Mouse (Mus musculus): Measurements from ENCODE around the gene Kcnh7.
"Not testable (repeated sequence)": the region's sequence is repeated elsewhere in the genome, so short reads cannot be mapped to it uniquely, and the experiment has no call there.

Kcnh7 gene

GRCm38 (mm10) chr2:62717270-62717669, 466.8 kb downstream of the Kcnh7 start:
- no peak for DNase-seq (ENCODE audit: low spot score)

- no peak for DNase-seq (ENCODE audit: low spot score)
Measured at GRCm38 (mm10) chr2:62715260-62715659, 468.8 kb downstream of the Kcnh7 start.

- not testable (repeated sequence) for DNase-seq (ENCODE audit: low spot score)
Measured at GRCm38 (mm10) chr2:62714362-62714761, 469.7 kb downstream of the Kcnh7 start.

- DNase-seq (ENCODE audit: low spot score), result no peak
Measured at GRCm38 (mm10) chr2:62709633-62710032, 474.5 kb downstream of the Kcnh7 start.

DNA sequence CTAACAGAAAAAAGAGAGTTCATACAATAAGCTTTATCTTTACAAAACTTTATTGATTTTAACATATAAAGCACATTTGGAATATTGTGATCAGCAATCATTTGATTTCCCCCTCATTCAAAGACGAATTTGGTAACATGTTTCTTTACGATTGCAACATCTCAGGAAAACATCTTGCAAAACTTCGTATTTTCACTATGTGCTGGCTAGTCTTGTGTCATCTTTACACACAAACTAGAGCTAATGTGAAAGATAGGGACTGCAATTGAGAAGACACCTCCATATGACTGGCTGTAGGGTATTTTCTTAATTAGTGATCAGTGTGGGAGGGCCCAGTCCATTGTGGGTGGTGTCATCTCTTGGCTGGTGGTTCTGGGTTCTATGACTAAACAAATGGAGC, 477.8 kb downstream of the Kcnh7 start:
- no peak for DNase-seq (ENCODE audit: low spot score)

GRCm38 (mm10) chr2:62685934-62686333, 498.2 kb downstream of the Kcnh7 start:
- no peak for DNase-seq (ENCODE audit: low spot score)

GRCm38 (mm10) chr2:62684989-62685595, 499.0 kb downstream of the Kcnh7 start:
- DNase-seq (ENCODE audit: low spot score), result no peak

DNA sequence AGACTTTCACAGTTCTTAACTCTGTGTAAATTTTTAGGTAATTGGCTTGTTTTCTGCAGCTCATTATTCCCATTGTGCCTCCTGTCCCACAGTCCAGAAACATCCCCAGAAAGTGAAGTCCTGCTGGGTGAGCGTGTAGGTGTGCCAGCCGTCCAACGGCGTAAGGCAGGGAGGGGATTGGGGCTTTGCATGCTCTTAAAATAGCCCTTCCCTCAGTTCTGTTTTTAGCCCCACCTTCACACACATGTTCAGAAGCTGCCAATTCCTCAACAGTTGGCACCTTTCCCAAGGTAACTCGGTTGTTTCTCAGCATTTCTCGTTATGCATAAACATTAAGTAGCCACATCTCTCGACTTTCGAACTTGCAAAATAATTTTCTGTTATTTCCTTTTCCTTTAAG, 502.4 kb downstream of the Kcnh7 start:
- DNase-seq (ENCODE audit: low spot score), result no peak

DNA sequence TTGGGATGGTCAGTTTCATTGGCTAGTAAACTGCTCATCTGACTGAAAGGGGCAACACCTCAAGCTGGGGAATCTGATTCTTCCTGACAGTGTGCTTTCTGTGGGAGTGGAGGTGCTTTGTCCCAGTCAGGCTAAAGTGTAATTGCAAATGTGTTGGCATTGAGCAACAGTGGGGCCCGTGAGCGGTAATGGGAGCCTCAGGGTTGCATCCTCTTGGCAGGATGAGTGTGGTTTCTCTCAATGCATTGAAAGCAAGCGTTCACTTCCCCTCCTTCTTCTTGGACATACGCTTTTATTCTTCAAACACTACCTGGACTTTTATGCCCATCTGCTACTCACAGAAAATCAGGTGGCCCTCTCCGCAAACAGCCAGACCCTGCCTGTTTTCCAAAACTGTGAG, 511.3 kb downstream of the Kcnh7 start:
- no peak for DNase-seq (ENCODE audit: low spot score)

DNA sequence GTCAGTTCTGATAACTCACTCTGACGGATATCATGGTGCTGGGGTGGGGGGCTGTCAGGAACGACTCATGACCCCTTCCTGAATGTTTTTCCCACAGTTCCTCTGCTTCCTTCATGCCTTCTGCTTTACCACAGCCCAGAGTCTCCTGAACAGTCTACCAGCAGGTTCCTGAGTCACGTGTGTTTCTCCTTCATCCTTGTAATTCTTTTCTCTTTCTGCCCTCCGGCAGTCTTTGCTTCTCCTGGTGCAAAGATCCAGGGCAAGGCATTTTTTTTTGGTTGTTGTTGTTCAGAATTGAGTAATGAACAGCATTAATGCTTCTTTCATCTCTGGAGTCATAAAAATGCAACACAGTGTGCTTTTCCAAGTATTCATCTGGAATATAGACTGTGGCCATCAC, 513.3 kb downstream of the Kcnh7 start:
- no peak for DNase-seq (ENCODE audit: low spot score)

DNA sequence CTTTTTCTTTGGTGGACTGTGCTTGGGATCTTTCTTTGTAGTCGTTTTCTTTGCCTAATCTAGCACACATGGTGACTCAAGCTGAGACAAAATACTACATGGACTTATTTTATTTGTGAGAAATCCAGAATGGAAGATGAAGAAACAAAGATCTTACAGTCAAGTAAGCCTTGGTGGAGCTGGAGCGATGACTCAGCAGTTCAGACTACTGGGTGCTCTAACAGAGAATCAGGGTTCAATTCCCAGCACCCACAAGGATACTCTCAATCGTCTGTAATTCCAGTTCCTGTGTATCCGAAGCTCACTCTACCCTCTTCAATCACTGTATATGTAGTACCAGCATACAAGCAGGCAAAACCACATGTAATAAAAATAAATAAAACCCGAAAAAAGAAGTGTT, 513.8 kb downstream of the Kcnh7 start:
- DNase-seq (ENCODE audit: low spot score), result no peak

GRCm38 (mm10) chr2:62669848-62670247, 514.2 kb downstream of the Kcnh7 start:
- no peak for DNase-seq (ENCODE audit: low spot score)

DNA sequence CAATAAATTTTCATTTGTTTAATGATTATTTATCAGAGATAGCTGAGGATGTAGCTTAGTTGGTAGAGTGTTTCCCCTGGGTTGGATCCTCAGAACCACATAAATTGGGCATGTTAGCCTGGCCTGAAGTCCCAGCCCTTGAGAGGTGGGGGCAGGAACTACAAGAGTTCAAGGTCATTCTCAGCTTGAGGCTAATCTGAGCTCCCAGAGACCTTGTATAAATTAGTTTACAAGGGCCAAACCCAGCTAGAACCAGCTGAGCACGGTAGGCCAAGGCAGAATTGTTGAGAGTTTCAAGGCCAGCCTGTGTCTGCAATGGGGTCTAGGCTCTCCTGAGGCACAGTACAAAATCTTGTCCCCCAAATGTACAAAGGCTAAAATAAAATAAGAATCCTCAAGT, 518.6 kb downstream of the Kcnh7 start:
- DNase-seq (ENCODE audit: low spot score), result no peak

DNA sequence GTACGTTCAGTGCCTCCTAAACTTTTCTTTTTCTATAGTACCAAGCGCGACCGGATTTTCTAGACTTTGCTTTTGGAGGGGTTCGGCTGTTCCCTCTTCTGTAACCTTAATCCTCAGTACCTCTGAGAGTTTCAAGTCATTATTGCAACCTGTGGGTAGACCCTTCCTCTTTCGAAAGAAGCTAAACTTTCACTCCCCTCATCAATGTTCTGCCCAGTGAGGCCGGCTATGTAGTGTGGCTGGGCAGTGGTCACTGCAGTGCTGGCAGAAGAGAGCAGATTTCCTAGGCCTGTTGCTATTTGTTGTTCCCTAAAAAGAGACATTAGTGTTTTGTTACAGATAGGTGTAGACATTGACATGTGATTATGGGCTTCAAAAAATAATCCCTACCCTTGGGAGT, 519.2 kb downstream of the Kcnh7 start:
- no peak for DNase-seq (ENCODE audit: low spot score)

GRCm38 (mm10) chr2:62664135-62664670, 519.9 kb downstream of the Kcnh7 start, which contains the start of gene Gca:
Gene Gca, plus strand, starts transcription at chr2:62664285.
- DNase-seq (ENCODE audit: low spot score), result no peak

DNA sequence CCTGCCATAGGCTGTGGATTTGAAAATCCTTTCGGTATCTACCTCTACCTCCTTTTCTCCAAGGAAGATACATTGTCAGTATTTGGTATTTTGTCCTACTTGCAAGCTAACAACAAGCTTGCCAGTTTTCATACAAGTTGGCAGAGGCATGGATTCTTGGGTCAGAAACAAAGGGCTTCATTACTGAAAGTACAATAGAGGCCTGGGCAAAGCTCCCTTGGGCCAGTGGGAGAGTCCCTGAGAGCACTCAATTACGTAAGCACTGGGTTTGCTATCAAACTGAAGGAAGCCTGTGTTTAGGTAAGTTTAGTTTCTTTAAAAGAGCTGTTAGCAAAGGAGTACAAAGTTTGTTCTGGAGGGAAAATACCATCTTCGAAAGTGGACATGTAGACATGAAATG, 521.5 kb downstream of the Kcnh7 start:
- DNase-seq (ENCODE audit: low spot score), result no peak

- DNase-seq (ENCODE audit: low spot score), result no peak
Measured at GRCm38 (mm10) chr2:62660565-62660964, 523.5 kb downstream of the Kcnh7 start.

GRCm38 (mm10) chr2:62656072-62656471, 528.0 kb downstream of the Kcnh7 start:
- no peak for DNase-seq (ENCODE audit: low spot score)

- DNase-seq (ENCODE audit: low spot score), result peak; percentile 17
Measured at GRCm38 (mm10) chr2:62654519-62655338, 529.4 kb downstream of the Kcnh7 start.

GRCm38 (mm10) chr2:62652466-62652865, 531.6 kb downstream of the Kcnh7 start:
- DNase-seq (ENCODE audit: low spot score), result no peak

GRCm38 (mm10) chr2:62651890-62652289, 532.2 kb downstream of the Kcnh7 start:
- DNase-seq (ENCODE audit: low spot score), result no peak

DNA sequence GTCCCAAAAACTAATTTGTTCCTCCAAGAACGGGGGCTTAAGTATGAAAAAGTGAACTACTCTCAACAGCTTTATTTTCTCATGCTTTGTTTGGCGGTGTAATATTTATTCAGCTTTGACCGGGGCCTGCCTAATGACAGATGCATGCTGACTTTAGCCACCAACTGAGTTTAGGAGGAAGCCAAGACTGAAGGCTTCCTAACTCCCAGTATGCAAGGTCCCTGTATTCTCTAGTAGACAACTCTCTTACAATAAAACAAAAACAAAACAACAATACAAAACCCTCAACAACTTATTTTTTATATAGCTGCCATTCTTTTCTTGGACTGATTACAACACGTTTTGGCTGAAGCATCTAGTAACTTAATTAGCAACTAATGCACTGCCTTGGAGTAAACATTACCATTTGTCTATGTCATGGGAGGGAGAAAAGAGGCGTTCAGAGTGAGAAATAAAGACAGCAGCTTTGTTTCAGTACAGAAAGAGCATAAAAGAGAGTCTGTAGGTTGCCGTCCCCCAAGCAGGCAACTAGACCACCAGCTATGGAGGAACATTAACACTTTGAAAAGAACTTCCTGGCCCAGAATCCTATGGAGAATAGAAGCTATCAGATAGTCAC, 537.3 kb downstream of the Kcnh7 start:
- DNase-seq (ENCODE audit: low spot score), result no peak

All from MN1 (cell line).